Mouse (Mus musculus) liver, embryonic 15.5 days (tissue): ENCODE measurements around the gene Arfip1. TPM values are rescaled to one million over a fixed set of nuclear protein-coding genes. Genes with fewer than 3 reads are reported as not detected.

Experiments
- ATAC-seq: fragments of 200-750 bp; cut with Nextera tagmentation; 2 replicates; pipeline ENCODE4 v1.8.0; 2017; ENCODE audit warnings: moderate number of reproducible peaks, mild to moderate bottlenecking, moderate library complexity; ENCODE audit not compliant: insufficient read depth
- H3K27ac ChIP-seq: fragments of 300-500 bp; sonication (generic); replicated peaks from 2 replicates; pipeline ENCODE4 v1.5.1; 2015; ENCODE audit warnings: mild to moderate bottlenecking, inconsistent platforms
- H3K27me3 ChIP-seq: fragments of 300-500 bp; sonication (generic); 2 replicates; pipeline ENCODE4 v1.6.1; 2015; ENCODE audit warnings: mild to moderate bottlenecking, inconsistent platforms
- H3K36me3 ChIP-seq: fragments of 300-500 bp; sonication (generic); replicated peaks from 2 replicates; pipeline ENCODE4 v1.6.1; 2015; ENCODE audit warnings: moderate library complexity, mild to moderate bottlenecking, inconsistent platforms
- H3K4me1 ChIP-seq: fragments of 300-500 bp; sonication (generic); replicated peaks from 2 replicates; pipeline ENCODE4 v1.6.1; 2015; ENCODE audit warnings: inconsistent platforms
- H3K4me2 ChIP-seq: fragments of 300-500 bp; sonication (generic); 2 replicates; pipeline ENCODE4 v1.6.1; 2015; ENCODE audit warnings: moderate library complexity, mild to moderate bottlenecking, inconsistent platforms
- H3K4me3 ChIP-seq: fragments of 300-500 bp; sonication (generic); replicated peaks from 2 replicates; pipeline ENCODE4 v1.5.1; 2015; ENCODE audit warnings: mild to moderate bottlenecking, inconsistent platforms
- H3K9ac ChIP-seq: fragments of 300-500 bp; sonication (generic); 2 replicates; pipeline ENCODE4 v1.6.1; 2015; ENCODE audit warnings: moderate library complexity, mild to moderate bottlenecking, inconsistent platforms
- H3K9me3 ChIP-seq: fragments of 300-500 bp; sonication (generic); replicated peaks from 2 replicates; pipeline ENCODE4 v1.6.1; 2016; ENCODE audit warnings: inconsistent platforms
- WGBS: fragments of 180-500 bp; shearing (Covaris S2); methylation state at CpG from one replicate; pipeline ENCODE4 v1.1.7; 2015; ENCODE audit warnings: mixed read lengths; ENCODE audit not compliant: insufficient replicate concordance; 5-methylcytosine and 5-hydroxymethylcytosine counted together
- polyA plus RNA-seq: library from polyadenylated mRNA; unstranded; fragments of >200 nt; fragmentation: Nextera tagmentation; extraction: Ambion mirVana; gene quantifications from 2 replicates; pipeline ENCODE4 v1.2.1, GENCODE M21; 2015

The Arfip1 gene
- polyA plus RNA-seq, 1 experiment from 2014 or later: 10.5 TPM

DNA sequence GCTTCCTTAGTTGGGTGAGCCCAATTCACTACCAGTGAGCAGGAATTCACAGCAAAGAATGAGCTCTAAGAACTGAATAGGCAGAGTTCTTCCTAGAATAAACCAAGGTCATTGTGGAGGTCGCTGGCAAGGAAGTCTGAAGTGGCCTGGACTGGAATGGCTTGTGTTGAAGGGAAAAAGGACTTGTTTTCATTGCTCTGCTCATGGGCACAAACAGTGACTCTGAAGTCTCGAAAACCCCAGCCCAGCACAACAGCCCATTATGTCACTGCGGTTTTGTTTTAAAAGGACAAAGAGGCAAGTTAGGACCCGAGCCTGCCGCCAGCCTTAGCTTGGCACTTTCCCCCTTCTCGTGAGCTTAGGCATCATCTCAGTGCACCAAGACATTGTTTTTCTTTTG lies 93.7 kb downstream of the Arfip1 start:
- no peaks in the 10 kb centered on the region for H3K9me3 ChIP-seq

DNA sequence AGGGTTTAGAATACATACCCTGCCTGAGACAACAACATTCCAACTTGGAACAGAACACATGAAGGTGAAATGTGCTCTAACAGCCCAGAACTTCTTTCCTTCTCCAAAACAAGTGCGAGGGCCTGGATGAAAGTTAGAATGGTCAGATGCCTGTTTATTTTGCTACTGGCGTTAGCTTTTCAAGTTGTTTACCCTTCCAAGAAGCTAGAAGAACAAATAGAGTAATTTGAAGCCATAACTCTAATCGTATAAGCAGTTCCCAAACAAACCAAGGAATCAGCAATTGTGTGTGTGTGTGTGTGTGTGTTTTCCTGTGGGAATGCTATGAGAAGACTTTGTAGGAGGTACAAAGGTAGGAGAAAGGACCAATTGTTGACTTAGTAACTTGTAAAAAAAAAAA lies 97.5 kb downstream of the Arfip1 start:
- no peak for ATAC-seq
- Histone ChIP-seq H3K4me1 (peaks cover 22% of the 10 kb centered on the region), H3K27me3 (peaks cover 32% of the 10 kb centered on the region), H3K36me3 (no peaks in the 10 kb centered on the region), H3K9me3 (no peaks in the 10 kb centered on the region), H3K4me2 (no peak overlapping the region), H3K9ac (no peak overlapping the region), H3K27ac (no peak overlapping the region), H3K4me3 (no peak overlapping the region)
- WGBS: 60% methylated on average over 3 of the region's 3 CpGs

More for the DNA sequence above, 93.7 kb downstream of the Arfip1 start:
- Histone ChIP-seq H3K9ac (no peak overlapping the region), H3K4me1 (no peaks in the 10 kb centered on the region; the same call in 1 of the 2 replicates), H3K27me3 (no peaks in the 10 kb centered on the region), H3K4me3 (no peak overlapping the region), H3K36me3 (no peaks in the 10 kb centered on the region), H3K4me2 (no peak overlapping the region), H3K27ac (no peak overlapping the region)
- WGBS: 70% methylated on average over 6 of the region's 6 CpGs
- no peak for ATAC-seq

DNA sequence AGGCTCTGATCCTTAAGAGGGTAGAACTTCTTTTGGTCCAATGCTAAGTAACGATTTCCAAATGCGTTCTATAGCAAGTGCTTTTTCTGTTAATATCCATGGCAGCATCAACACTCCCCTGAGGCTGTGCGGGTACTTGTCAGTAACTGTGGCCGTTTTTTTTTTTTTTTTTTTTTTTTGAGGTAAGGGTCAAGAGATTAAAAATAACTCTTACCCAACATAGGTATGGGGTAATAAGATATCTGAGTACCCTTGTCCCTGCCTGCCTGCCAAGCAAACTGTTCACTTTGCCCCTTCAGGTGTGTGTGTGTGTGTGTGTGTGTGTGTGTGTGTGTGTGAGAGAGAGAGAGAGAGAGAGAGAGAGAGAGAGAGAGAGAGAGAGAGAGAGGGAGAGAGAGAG lies 98.1 kb downstream of the Arfip1 start:
- H3K9me3 ChIP-seq: no peaks in the 10 kb centered on the region
- no peak overlapping the region for H3K27ac ChIP-seq
- H3K9ac ChIP-seq: no peak overlapping the region
- H3K36me3 ChIP-seq: no peaks in the 10 kb centered on the region
- no peak overlapping the region for H3K4me3 ChIP-seq
- WGBS: 61% methylated on average over 4 of the region's 4 CpGs
- H3K4me1 ChIP-seq: peaks cover 28% of the 10 kb centered on the region
- peaks cover 37% of the 10 kb centered on the region for H3K27me3 ChIP-seq
- ATAC-seq: no peak
- H3K4me2 ChIP-seq: no peak overlapping the region

DNA sequence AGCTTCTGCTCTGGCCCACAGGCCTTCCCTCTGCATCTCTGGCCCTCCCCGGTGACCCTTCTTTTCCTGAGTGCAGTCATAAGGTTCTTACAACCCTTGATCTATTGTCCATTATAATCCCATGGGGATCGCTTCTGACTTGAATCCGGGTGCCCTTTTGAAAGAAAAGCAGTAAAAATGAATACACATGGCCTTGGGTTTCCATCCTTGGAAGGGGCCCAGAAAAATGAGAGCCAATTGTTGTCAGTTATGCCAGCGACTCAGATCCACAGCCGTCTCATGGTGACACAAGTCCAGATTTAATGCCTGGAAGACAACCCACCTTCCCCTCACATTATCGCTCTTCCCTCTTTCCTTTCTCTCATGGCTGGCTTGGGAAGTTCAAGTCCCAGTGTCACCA lies 100.3 kb downstream of the Arfip1 start:
- H3K4me2 ChIP-seq: no peak overlapping the region
- H3K9ac ChIP-seq: no peak overlapping the region
- peaks cover 59% of the 10 kb centered on the region for H3K27me3 ChIP-seq
- no peak overlapping the region for H3K4me3 ChIP-seq
- peaks cover 33% of the 10 kb centered on the region for H3K4me1 ChIP-seq
- H3K27ac ChIP-seq: no peak overlapping the region
- no peak for ATAC-seq
- 86% methylated on average over 6 of the region's 6 CpGs for WGBS
- H3K36me3 ChIP-seq: no peaks in the 10 kb centered on the region
- H3K9me3 ChIP-seq: no peaks in the 10 kb centered on the region

DNA sequence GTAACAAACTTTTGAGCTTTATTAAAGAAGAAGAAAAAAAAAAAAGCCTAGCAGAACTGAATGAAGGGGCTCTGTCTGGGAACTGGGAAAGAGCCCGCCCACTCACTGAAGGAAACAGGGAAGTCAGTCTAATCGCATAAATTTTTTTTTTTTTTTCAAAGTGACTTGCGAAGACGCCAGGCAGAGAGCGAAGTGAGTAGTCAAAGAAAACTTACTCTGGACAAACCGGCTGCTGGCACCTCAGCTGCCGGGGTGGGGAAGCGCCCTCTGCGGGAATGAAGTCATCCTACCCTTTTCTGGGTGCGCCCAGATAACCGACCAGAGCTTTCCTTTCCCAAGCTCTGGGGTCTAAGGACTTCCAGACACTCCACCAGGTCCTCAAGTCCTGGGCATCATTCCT lies 101.3 kb downstream of the Arfip1 start:
- no peak for ATAC-seq
- Histone ChIP-seq H3K9ac (peak overlapping the region; percentile 93), H3K27me3 (peaks cover 61% of the 10 kb centered on the region), H3K4me1 (peaks cover 43% of the 10 kb centered on the region), H3K36me3 (peaks cover 8% of the 10 kb centered on the region), H3K4me3 (peak overlapping the region; percentile 82), H3K27ac (peak overlapping the region; percentile 88), H3K4me2 (peak overlapping the region; percentile 94), H3K9me3 (no peaks in the 10 kb centered on the region)
- WGBS: 3% methylated on average over 11 of the region's 11 CpGs

DNA sequence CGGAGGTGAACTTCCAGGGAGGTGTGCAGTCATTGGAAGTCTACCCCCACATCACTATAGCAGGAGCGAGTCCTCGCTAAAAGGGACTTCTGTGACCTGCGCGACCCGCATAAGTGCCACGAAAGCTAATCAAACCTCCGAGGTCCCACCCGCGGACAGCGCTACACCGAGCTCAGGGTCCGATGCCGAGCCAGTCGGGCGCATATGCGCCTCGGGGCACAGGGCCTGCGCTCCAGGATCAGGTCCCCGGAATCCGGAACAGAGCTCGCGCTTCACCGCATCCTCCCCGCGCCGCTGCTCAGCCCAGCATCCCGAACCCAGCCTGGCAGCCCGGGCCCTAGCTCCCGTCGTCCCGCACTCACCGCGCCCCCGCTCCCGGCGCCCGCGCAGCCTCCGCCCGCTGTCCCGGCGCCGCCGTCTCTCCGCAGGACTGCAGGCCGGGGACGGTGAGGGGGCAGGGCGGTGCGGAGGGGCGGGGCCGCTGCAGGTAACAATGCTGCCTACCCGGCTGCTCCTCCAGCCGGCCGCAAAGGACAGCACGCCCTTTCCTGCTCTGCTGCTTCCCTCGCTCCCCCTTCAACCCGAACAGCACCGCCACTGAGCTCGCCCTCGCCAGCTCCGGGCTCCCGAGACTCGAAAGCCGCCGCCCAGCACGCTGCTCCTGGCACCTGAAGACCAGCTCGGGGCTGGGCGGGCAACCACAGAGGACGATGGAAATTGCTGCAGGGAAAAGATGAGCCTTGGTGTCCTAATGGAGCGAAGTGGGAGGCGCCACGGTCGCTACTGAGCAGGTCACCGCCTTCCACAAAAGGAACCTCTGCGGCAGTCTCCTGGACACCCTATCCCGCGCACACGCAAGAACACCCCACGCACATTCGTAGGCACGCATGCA lies 102.2 kb downstream of the Arfip1 start, which contains the start of gene Fhdc1:
Fhdc1 (minus strand) TSS at position 424 of the 892 bp plus-strand sequence.
- no peaks in the 10 kb centered on the region for H3K9me3 ChIP-seq
- H3K4me2 ChIP-seq: peak within 1 kb of the TSS; percentile 94
- ATAC-seq: peak; percentile 62
- peak within 1 kb of the TSS; percentile 82 for H3K4me3 ChIP-seq
- peaks cover 52% of the 10 kb centered on the region for H3K4me1 ChIP-seq
- peaks cover 17% of the 10 kb centered on the region for H3K36me3 ChIP-seq
- H3K27me3 ChIP-seq: peaks cover 65% of the 10 kb centered on the region
- peak within 1 kb of the TSS; percentile 93 for H3K9ac ChIP-seq
- peak within 1 kb of the TSS; percentile 88 for H3K27ac ChIP-seq
- under 1% methylated on average over 82 of the region's 82 CpGs for WGBS

DNA sequence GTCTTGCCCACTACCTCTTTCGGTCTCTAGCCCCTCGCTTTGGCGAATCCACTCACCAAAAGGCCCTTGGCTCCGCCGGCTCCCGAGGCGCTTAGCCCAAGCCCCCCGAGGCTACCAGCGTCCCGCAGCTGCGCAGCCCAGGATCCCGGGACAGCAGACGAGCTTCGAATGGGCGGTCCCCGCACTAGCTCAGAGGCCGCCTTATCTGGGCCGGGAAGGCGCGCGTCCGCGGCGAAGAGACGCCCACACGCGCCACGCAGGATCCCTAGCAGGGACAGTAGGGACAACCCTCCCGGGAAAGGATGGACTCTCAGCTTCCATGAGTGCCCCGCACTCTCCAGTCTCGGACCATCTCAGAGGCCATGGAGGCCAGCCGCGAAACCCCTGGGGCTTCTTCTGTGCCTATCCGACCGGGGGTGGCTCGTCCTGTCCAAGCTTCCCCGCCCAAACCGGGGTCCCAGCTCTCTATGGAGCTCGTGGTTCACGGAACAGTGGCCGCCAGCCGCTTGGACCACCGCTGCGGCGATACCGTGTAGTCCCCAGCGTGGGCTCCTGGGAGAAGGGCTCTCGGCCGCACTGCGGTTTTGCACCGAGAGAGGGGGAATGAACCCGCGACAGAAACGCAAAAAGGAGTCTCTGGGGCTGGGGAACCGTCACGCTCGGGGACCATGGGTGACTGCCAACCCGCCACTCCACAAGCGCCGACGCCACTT lies 103.0 kb downstream of the Arfip1 start:
- peak; percentile 83 for ATAC-seq
- H3K27me3 ChIP-seq: peaks cover 71% of the 10 kb centered on the region
- H3K27ac ChIP-seq: peak overlapping the region; percentile 88
- H3K4me3 ChIP-seq: peak overlapping the region; percentile 82
- H3K4me1 ChIP-seq: peaks cover 60% of the 10 kb centered on the region
- H3K9me3 ChIP-seq: no peaks in the 10 kb centered on the region
- H3K4me2 ChIP-seq: peak overlapping the region; percentile 94
- peaks cover 25% of the 10 kb centered on the region for H3K36me3 ChIP-seq
- peak overlapping the region; percentile 93 for H3K9ac ChIP-seq
- under 1% methylated on average over 61 of the region's 61 CpGs for WGBS

DNA sequence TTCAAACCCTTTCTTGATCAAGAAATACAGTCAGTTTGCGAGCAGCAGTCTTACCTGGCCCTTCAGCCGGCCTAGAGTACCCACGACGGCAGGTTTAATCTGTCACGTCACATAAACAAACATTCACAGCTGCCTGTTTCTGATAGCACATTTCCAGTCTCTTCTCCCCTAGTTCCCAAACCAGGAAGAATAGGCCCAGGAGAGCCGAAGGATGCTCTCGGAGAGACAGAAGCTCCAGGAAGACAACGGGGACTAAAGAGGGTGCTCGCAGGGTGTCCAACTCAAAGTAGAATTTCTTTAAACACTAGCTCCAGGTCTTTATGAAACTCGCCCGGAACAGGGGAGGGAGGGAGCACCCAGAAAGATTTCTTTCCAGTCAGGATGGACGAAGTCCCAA lies 103.5 kb downstream of the Arfip1 start:
- Histone ChIP-seq H3K27me3 (peaks cover 71% of the 10 kb centered on the region), H3K4me3 (peak overlapping the region; percentile 82), H3K4me1 (peaks cover 65% of the 10 kb centered on the region), H3K9ac (peak overlapping the region; percentile 93), H3K9me3 (no peaks in the 10 kb centered on the region), H3K27ac (peak overlapping the region; percentile 88), H3K4me2 (peak overlapping the region; percentile 94), H3K36me3 (peaks cover 30% of the 10 kb centered on the region)
- WGBS: 4% methylated on average over 12 of the region's 12 CpGs
- ATAC-seq: peak; percentile 74

DNA sequence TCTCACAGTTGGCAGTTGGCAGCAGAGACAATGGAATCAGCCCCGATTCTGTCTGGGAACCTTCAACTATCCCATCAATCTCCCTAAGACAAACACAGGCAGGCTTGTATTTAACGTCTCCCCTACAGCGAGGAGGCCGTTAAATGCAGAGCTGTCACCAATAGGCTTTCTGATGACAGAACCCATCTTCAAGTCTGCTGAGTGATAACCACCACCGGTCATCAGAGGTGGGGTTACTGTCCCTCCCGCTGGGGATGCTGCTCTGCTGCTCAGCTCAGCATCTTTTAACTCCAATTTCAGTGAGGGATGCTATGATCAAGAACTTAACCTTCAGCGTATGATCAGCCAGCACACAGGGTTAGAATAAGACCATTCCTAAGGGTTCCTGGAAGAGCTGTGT lies 104.2 kb downstream of the Arfip1 start:
- Histone ChIP-seq H3K4me1 (peaks cover 72% of the 10 kb centered on the region), H3K4me2 (peak overlapping the region; percentile 94), H3K27ac (peak overlapping the region; percentile 88), H3K9me3 (no peaks in the 10 kb centered on the region), H3K36me3 (peaks cover 37% of the 10 kb centered on the region), H3K27me3 (peaks cover 71% of the 10 kb centered on the region), H3K9ac (peak overlapping the region; percentile 93), H3K4me3 (peak overlapping the region; percentile 82)
- WGBS: 9% methylated on average over 7 of the region's 7 CpGs
- ATAC-seq: peak; percentile 59

DNA sequence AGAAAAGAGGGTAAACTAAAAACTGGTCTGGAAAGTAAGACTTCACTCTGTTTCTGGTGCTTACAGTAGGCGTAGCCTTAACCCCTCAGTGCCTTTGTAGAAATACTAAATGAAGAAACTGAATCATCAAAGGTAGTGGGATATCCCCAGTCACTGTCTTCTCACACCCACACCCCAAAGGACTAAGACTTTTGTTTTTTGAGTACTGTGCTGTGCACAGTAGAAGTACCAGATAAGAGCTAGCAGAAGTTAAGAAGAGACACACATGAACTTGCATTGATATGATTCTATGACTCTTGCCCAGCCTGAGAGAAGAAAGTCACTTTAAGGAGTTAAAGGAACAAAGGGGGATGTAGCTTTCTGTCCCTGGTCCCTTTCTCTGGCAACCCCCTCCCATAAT lies 104.9 kb downstream of the Arfip1 start:
- Histone ChIP-seq H3K36me3 (peaks cover 44% of the 10 kb centered on the region), H3K27me3 (peaks cover 65% of the 10 kb centered on the region), H3K27ac (peak overlapping the region; percentile 88), H3K9ac (peak overlapping the region; percentile 93), H3K4me2 (peak overlapping the region; percentile 94), H3K4me3 (peak overlapping the region; percentile 82), H3K4me1 (peaks cover 79% of the 10 kb centered on the region), H3K9me3 (no peaks in the 10 kb centered on the region)
- WGBS: 51% methylated on average over 1 of the region's 1 CpGs
- ATAC-seq: no peak
